Mouse (Mus musculus) c-Kit-positive CD71-positive TER-119-positive erythroid progenitor cells, embryonic 14.5 days (primary cell): ENCODE results near the gene Cltc.

ENCODE experiments used
- DNase-seq: peaks from one replicate; pipeline ENCODE4 v3.0.0-alpha.2; 2013; ENCODE audit warnings: low spot score

Gene Cltc

GRCm38 (mm10) chr11:86646136-86646834 lies 111.1 kb downstream of the Cltc start:
- no peak for DNase-seq

GRCm38 (mm10) chr11:86644553-86644952 lies 112.8 kb downstream of the Cltc start:
- DNase-seq = no peak
